Mouse (Mus musculus) hindbrain, postnatal 0 days (tissue): Measurements from ENCODE around the gene Ctnnbl1. TPM values are rescaled to one million over a fixed set of nuclear protein-coding genes. Genes with fewer than 3 reads are reported as not detected.
A peak's percentile ranks its signal among the peaks of the same experiment; 100 is the strongest.

ENCODE experiments used
- ATAC-seq: fragments of 200-750 bp; cut with Nextera tagmentation; 2 replicates; pipeline ENCODE4 v1.8.0; 2017; ENCODE audit warnings: mild to moderate bottlenecking, moderate TSS enrichment, moderate library complexity
- DNase-seq: peaks from one replicate; pipeline ENCODE4 v3.0.0-alpha.2; 2015; ENCODE audit warnings: low spot score
- H3K27ac ChIP-seq: fragments of 300-500 bp; sonication (generic); 2 replicates; pipeline ENCODE4 v1.5.1; 2014; ENCODE audit warnings: mild to moderate bottlenecking
- H3K27me3 ChIP-seq: fragments of 300-500 bp; sonication (generic); 2 replicates; pipeline ENCODE4 v1.6.1; 2014; ENCODE audit warnings: low read length, mixed read lengths; ENCODE audit not compliant: insufficient read depth
- H3K36me3 ChIP-seq: fragments of 300-500 bp; sonication (generic); 2 replicates; pipeline ENCODE4 v1.6.1; 2014; ENCODE audit warnings: low read length, mixed read lengths; ENCODE audit not compliant: insufficient read depth
- H3K4me1 ChIP-seq: fragments of 300-500 bp; sonication (generic); 2 replicates; pipeline ENCODE4 v1.6.1; 2014; ENCODE audit warnings: antibody characterized with exemption, low read length, mixed read lengths; ENCODE audit not compliant: insufficient read depth
- H3K4me2 ChIP-seq: fragments of 300-500 bp; sonication (generic); 2 replicates; pipeline ENCODE4 v1.6.1; 2014; ENCODE audit warnings: low read depth, mild to moderate bottlenecking, low read length, moderate library complexity, mixed read lengths
- H3K4me3 ChIP-seq: fragments of 300-500 bp; sonication (generic); 2 replicates; pipeline ENCODE4 v1.5.1; 2014; ENCODE audit warnings: low read length
- H3K9ac ChIP-seq: fragments of 300-500 bp; sonication (generic); replicated peaks from 2 replicates; pipeline ENCODE4 v1.6.1; 2014; ENCODE audit warnings: mild to moderate bottlenecking, low read length, moderate library complexity, mixed read lengths
- H3K9me3 ChIP-seq: fragments of 300-500 bp; sonication (generic); 2 replicates; pipeline ENCODE4 v1.6.1; 2016; ENCODE audit warnings: low read length, mixed read lengths
- CTCF ChIP-seq: IDR thresholded peaks from 2 replicates; pipeline ENCODE4 v1.5.1; 2016; ENCODE audit warnings: antibody characterized with exemption, control low read depth, low read depth
- WGBS: fragments of 180-500 bp; shearing (Covaris S2); extraction: QIAGEN DNeasy Blood & Tissue Kit; methylation state at CpG from one replicate; pipeline ENCODE4 v1.1.7; 2014; 5-methylcytosine and 5-hydroxymethylcytosine counted together
- polyA plus RNA-seq: library from polyadenylated mRNA; unstranded; fragments of >200 nt; fragmentation: Nextera tagmentation; extraction: Ambion mirVana; gene quantifications from 2 replicates; pipeline ENCODE4 v1.2.1, GENCODE M21; 2015
- total RNA-seq: library from RNA; depleted of rRNA; stranded (reverse); fragments of >200 nt; gene quantifications from 2 replicates; pipeline ENCODE4 v1.2.3, GENCODE M21; 2014; rRNA removed

The Ctnnbl1 gene
- total RNA-seq = 28.7 and 30.3 TPM in 2 replicates
- polyA plus RNA-seq = 42.7 and 45.4 TPM in 2 replicates

GRCm38 (mm10) chr2:157736854-157737850 lies at the start of gene Ctnnbl1:
Ctnnbl1 (plus strand) TSS chr2:157737401.
- ATAC-seq (peak; percentile 93), DNase-seq (peak; percentile 99)
- Histone ChIP-seq H3K9ac (peak within 1 kb of the TSS; percentile 67), H3K4me3 (peak within 1 kb of the TSS; percentile 71), H3K4me2 (peak within 1 kb of the TSS; percentile 87), H3K9me3 (no peaks in the 10 kb centered on the region), H3K36me3 (no peaks in the 10 kb centered on the region), H3K27ac (no peak within 1 kb of the TSS), H3K27me3 (no peaks in the 10 kb centered on the region), H3K4me1 (peaks cover 4% of the 10 kb centered on the region; the same call in 1 of the 2 replicates)
- TF ChIP-seq CTCF = peak; percentile 37
- WGBS = 11% methylated on average over 44 of the region's 44 CpGs

DNA sequence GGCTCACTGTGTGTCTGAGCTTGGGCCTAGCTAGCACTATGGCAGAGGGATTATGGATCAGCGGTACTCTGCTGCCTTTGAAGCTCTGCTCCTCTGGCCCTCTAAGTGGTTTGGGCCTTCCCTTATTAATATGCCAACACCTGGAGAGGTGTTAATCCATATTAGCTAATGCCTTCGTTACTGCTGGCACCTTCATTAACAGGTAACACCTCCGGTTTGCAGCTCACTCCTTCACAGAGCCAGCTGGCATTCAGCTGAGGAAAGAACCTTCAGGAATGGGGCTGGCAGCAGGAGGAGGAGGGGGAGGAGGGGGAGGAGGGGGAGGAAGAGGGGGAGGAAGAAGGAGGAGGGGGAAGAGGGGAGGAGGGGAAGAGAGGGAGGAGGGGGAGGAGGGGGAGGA lies 49.7 kb upstream of the Ctnnbl1 start:
- ATAC-seq (no peak), DNase-seq (peak; percentile 23)
- Histone ChIP-seq H3K27ac (no peak overlapping the region), H3K4me3 (no peak overlapping the region), H3K27me3 (no peaks in the 10 kb centered on the region), H3K9ac (no peak overlapping the region), H3K4me1 (0 out of 2 replicates have a peak, but pooled peaks cover 4% of the 10 kb centered on the region), H3K36me3 (no peaks in the 10 kb centered on the region), H3K4me2 (no peak overlapping the region), H3K9me3 (0 out of 2 replicates have a peak, but pooled peaks cover 2% of the 10 kb centered on the region)
- 55% methylated on average over 3 of the region's 3 CpGs for WGBS
- no peak for TF ChIP-seq CTCF

DNA sequence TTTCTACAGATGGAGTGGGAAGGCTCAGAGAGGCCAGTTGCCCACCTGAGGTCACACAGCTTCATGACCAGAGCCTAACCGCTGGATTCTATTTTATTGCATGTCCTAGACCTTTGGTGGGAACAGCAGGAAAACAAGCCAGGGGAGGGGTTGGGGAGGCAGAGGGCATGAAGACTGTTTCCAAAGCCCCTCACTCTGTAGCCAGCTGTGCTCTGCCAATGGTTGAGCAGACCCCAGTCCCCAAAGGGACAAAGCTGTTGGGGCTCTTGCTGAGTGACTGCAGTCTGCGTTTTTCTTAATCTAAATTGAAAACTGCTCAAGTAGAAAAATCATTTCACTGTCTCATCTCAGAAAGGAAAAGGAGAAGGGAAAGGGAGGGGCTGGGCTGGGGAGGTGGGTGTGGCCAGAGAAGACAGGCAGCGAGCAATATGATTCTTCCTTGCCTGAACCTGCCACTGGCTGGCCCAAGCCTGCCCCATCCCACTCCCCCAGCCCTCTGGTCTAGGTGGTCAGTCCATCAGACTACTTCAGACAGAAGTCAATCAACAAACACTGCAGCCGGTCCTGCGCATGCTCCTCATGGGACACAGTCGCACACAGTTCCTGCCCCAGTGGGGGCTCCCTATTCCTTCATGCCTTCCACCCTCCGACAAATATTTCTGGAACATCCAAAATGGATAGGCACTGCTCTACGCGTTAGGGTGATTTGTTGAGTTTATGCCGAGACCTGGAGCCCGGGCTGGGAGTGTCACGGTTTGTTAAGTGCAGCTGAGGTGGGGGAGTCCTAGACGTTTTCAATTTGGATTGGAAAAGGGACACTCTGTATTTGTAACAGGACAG lies 45.7 kb upstream of the Ctnnbl1 start:
- Histone ChIP-seq H3K4me2 (no peak overlapping the region), H3K9me3 (0 out of 2 replicates have a peak, but pooled peaks cover under 1% of the 10 kb centered on the region), H3K9ac (no peak overlapping the region), H3K27ac (peak overlapping the region; percentile 29; the same call in 1 of the 2 replicates), H3K4me1 (peaks cover 11% of the 10 kb centered on the region; the same call in 1 of the 2 replicates), H3K36me3 (no peaks in the 10 kb centered on the region), H3K4me3 (no peak overlapping the region), H3K27me3 (no peaks in the 10 kb centered on the region)
- DNase-seq = no peak
- ATAC-seq = no peak
- no peak for TF ChIP-seq CTCF
- WGBS = 44% methylated on average over 13 of the region's 13 CpGs

- H3K36me3 ChIP-seq = no peaks in the 10 kb centered on the region
- 27% methylated on average over 17 of the region's 17 CpGs for WGBS
- peak overlapping the region; percentile 29; the same call in 1 of the 2 replicates for H3K27ac ChIP-seq
- no peak overlapping the region for H3K4me3 ChIP-seq
- no peaks in the 10 kb centered on the region for H3K9me3 ChIP-seq
- no peak overlapping the region for H3K9ac ChIP-seq
- no peak overlapping the region for H3K4me2 ChIP-seq
- ATAC-seq = no peak
- DNase-seq = no peak
- H3K27me3 ChIP-seq = no peaks in the 10 kb centered on the region
- peaks cover 13% of the 10 kb centered on the region; the same call in 1 of the 2 replicates for H3K4me1 ChIP-seq
- no peak for TF ChIP-seq CTCF
Observed at GRCm38 (mm10) chr2:157692365-157692932, 44.8 kb upstream of the Ctnnbl1 start.

- ATAC-seq (no peak), DNase-seq (no peak)
- H3K27ac ChIP-seq = no peak overlapping the region
- peaks cover 13% of the 10 kb centered on the region; the same call in 1 of the 2 replicates for H3K4me1 ChIP-seq
- H3K36me3 ChIP-seq = no peaks in the 10 kb centered on the region
- H3K9me3 ChIP-seq = no peaks in the 10 kb centered on the region
- no peak overlapping the region for H3K4me2 ChIP-seq
- no peaks in the 10 kb centered on the region for H3K27me3 ChIP-seq
- H3K4me3 ChIP-seq = no peak overlapping the region
- no peak overlapping the region for H3K9ac ChIP-seq
- WGBS = 83% methylated on average over 3 of the region's 3 CpGs
- TF ChIP-seq CTCF = no peak
Observed at GRCm38 (mm10) chr2:157693576-157693975, 43.6 kb upstream of the Ctnnbl1 start.

GRCm38 (mm10) chr2:157696297-157696731 lies 40.9 kb upstream of the Ctnnbl1 start:
- ATAC-seq = peak; percentile 88
- Histone ChIP-seq H3K9ac (no peak overlapping the region), H3K27me3 (no peaks in the 10 kb centered on the region), H3K4me2 (no peak overlapping the region), H3K4me1 (peaks cover 8% of the 10 kb centered on the region; the same call in 1 of the 2 replicates), H3K36me3 (no peaks in the 10 kb centered on the region), H3K9me3 (no peaks in the 10 kb centered on the region), H3K27ac (0 out of 2 replicates have a peak overlapping the region, but pooled peaks have one; percentile 48), H3K4me3 (no peak overlapping the region)
- 13% methylated on average over 7 of the region's 7 CpGs for WGBS
- no peak for TF ChIP-seq CTCF
- peak; percentile 68 for DNase-seq
